Mouse (Mus musculus) adrenal gland, adult (tissue): ENCODE data around the gene Acsf3.
A peak's percentile ranks its signal among the peaks of the same experiment; 100 is the strongest.

Experiments used
- DNase-seq, 2 experiments: peaks; one replicate each; pipeline ENCODE4 v3.0.0; 2022 to 2023; ENCODE audit warnings: low spot score in 1 of 2; ENCODE audit not compliant: inconsistent age in 2 of 2

Gene Acsf3

GRCm38 (mm10) chr8:122775285-122776155, at the start of gene Acsf3:
TSS of gene Acsf3 (plus strand) at chr8:122775486.
- DNase-seq: peak; percentile 48 to 85

DNA sequence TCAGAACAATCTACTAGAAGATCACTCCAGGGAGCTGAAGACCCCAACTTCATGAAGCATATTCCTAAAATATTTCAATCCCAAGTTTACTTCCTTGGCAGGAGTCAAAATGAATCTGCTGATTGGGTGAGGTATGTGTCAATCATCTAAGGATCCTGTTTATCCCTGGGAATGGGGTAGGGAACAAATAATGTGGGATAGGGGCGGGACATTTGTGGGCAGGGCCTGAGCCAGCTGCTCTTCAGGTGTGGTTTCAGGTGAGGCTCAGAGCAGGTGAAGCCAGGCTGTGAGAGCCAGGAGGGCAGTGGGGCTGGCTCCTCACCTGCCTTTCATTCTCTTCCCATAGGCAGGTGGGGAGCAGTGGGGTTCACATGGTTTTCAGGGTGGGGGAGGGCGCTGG, 48.5 kb upstream of the Acsf3 start:
- no peak for DNase-seq

GRCm38 (mm10) chr8:122727412-122727811, 47.9 kb upstream of the Acsf3 start:
- DNase-seq: peak in 1 of 2 experiments; percentile 13

DNA sequence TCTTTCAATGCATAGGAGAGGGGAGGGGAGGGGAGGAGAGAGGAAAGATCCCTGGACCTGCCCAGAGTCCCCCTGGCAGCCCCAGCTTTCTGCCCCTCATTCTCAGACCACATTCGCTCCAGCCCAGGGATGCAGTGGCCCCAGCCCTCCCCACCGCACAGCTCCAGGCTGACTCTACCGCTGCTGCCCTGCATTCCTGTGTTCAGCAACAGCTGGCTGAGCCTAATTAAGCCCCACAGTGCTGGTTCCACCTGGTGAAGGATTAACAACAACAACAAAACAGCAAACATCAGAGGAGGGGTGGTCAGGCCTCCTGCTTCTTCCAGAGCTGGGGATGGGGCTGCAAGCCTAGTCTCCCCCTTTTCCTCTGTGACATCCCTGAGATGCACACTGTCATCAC, 46.7 kb upstream of the Acsf3 start:
- no peak for DNase-seq

GRCm38 (mm10) chr8:122735110-122735509, 40.2 kb upstream of the Acsf3 start:
- DNase-seq: no peak

GRCm38 (mm10) chr8:122735542-122736473, 39.5 kb upstream of the Acsf3 start:
- no peak for DNase-seq

- DNase-seq: no peak
These were observed 38.7 kb upstream of the Acsf3 start for GRCm38 (mm10) chr8:122736623-122737022.

- no peak for DNase-seq
These were observed 38.2 kb upstream of the Acsf3 start for GRCm38 (mm10) chr8:122737071-122737470.

DNA sequence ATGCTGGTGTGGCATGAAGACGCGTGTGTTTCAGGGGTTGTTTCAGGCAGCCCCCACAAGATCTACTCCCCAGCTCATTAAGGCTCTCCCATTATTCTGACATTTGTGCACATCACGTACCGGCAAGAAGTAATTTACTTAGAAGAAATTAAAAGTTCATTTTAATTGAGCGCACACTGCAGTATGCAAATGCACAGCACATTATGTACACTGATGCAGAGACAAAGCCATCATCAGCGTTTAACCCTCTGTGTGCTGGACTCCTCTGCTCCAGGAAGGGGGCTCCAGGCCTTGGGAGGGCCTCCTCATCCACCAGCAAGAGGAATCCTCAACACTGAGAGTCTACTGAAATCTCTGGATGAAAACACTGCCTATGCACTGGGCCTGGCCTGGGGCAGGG, 37.4 kb upstream of the Acsf3 start:
- no peak for DNase-seq

DNA sequence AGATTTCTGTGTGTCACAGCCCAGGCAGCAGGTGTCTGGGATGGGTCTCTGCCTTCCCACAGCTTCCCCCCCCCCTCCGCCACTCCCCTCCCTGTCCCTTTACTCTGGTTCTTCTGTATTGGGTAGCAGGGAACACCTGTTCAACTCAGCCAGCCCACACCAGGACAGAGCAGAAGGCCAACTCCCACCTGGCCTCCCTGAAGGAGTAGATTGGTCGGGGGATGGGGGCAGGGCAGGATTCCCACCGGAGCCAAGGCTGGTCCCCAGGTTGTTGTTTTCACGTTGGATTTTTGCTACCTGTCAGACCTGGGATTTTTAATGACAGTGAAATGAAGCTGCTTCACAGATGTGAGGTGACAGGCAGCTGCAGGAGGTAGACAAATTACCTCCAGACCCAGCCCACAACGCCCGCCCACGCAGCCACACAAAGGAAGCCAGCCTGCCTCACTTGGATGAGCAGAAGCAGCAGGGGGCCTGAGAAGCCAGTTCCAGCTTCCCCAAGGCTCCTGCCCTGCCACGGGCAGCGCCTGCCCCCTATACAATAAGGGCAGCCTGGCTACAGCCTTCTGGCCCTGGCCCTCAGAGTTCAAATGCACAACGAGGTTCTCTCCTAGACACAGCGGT, 36.1 kb upstream of the Acsf3 start:
- DNase-seq: no peak

DNA sequence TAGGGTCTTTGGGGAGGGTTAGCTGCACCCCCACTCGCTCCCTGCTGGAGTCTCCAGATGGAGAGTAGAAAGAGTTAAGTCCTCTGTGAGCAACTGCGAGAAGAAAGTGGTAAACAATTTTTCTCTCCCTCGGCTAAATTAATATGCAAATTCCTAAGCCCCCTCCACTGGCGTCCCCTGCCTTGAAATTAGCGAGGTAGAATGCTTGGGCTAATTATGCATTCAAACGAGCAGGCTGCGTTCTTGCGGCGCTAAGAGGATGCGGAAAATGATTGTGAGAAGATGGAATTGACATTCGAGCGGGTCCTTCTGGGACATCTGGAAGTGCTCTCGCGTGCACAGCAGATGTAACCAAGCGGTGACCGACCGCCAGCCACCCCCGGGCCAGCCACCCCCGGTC, 32.8 kb upstream of the Acsf3 start:
- DNase-seq: no peak

DNA sequence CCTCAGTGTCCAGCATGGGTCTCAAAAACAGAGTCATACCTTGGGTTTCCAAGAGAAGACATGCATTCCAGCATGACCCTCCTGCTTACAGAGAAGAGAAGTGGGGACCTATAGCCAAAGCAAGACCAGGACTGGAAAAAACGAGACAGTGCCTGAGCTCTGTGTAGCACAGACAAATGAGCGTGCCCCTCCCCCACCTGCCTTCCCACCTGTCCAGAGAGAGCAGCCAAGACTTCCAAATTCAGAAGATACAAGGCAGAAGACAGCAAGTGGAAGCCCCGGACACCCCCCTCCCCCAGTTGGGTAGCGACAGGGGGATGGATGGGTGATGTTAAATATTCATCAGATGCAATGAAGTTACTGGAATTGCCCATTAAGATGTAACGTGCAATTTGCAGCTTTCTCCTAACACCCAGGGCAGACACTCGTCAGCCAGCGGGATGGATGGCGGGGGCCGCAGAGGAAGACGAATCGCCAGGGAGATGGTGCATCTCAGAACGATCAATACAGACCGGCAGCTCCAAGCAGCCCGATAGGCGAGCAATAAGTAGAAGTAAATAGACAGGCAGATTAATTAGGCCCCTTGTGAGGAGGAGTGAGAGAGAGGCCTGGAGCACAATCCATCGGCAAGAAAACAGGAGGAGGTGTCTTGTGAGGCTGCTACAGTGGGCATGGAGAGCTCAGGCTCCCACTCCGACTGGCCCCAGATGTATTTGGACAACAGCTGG, 30.1 kb upstream of the Acsf3 start:
- no peak for DNase-seq

- DNase-seq: no peak
These were observed 29.5 kb upstream of the Acsf3 start for GRCm38 (mm10) chr8:122745750-122746275.

DNA sequence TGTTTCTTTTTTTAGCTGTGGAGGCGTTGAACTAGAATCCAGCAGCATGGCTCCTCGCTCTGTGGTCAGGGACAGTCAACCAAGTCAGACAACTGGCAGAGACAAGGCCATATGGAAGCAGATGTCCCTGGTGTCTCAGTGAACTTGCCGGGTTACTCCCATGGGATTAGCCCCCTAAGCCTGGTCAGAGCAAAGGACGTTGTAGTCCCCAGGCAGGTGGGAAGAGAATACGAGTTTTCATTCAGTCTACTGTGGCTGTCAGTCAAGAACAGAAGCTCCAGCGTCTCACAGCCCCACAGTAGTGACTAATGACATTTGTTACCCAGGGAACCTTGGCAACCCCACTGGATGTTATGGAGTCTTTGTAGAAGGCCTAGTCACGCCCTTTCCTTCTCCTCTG, 28.8 kb upstream of the Acsf3 start:
- no peak for DNase-seq

- DNase-seq: no peak
These were observed 27.5 kb upstream of the Acsf3 start for GRCm38 (mm10) chr8:122747825-122748224.

DNA sequence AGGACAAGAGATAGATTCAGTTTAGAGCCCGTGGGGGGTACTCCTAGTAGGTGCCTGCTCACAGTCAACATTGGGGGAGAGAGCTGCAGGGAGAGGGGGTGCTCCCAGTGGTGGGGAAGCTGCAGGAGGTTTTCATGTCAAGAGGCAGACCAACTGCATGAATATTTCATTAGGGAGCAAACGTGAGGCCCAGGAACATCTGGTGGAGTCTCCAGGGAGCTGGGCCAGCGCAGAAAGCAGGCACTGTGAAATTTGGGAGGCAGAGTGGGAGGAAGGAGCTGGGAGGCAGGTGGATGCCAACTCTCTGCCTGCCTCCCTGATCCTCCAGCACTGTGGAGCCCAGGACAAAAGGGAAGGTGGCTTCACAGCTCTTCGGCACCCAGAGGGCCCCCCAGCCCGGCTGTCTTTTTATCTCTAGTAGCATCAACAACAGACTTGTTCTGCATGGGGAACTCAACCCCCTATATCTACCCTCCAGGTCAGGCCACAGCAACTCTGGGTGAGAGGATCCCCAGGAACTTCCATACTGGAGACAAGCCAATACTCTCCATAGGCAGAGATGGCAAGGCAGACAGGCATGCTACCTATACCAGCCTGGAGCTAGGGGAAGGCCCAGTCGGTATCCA, 25.8 kb upstream of the Acsf3 start:
- no peak for DNase-seq

DNA sequence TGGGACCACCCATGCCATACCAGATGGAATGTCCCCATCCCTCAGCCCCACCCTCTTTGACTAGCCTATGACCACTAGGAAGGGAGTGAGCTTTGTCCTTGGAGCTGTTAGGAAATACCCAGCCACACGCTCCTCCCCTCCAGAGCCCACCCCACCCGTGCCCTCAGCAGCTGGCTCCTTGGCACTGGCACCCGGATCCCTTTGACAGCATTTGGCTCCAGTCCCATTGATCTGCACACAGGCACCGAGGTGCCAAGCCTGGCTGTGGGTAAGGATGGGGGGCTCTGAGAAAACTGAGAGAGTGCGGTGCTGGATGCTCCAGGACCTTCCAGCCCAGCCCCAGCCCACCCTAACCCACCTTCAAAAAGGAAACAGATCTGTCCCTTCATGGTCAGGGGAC, 23.9 kb upstream of the Acsf3 start:
- no peak for DNase-seq

DNA sequence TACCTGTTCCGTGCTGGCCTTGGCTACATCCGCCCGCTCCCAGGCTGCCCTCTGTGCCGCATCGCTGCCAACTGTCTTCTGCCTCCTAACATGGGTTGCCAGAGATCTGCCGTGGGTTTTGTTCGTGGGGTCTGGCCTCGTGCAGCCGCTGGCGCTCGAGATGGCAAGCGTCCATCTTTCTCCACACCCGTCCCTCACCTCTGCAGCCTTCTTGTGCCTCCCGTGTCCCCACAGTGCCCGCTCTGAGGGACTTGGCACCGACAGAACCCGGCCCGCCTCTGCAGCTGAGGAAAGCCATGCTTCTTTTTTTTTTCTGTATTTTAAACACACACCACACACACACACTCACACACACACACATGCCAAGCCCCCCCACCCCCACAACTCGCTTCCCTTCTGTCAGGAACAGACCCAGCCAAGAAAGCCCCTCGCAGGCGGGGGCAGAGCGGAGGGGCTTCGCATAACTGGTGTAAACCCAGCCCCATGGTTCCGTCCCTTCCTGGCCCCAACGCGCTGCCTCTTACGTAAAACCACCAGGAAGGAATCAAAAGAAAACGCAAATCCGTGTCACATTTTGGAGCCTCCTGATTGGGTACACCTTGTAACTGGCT, 23.1 kb upstream of the Acsf3 start:
- DNase-seq: no peak

DNA sequence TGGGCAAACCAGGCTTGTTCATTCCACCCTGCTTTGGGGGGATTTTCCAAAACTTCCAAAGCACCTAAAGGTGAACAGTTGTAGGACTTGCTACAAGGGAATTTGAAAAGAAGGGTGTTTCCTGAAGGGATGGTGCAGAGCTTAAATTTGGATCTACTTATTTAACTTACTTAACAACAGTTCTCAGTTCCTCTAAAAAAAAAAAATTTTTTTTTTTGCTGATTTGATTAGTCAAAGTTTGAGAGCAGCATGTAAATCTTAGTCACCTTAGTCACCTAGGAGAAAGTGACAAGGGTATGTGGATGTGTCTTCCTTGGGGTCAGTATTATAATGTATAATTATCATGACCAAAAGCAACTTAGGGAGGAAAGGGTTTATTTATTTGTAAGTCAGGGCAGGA, 16.7 kb upstream of the Acsf3 start:
- DNase-seq: no peak

DNA sequence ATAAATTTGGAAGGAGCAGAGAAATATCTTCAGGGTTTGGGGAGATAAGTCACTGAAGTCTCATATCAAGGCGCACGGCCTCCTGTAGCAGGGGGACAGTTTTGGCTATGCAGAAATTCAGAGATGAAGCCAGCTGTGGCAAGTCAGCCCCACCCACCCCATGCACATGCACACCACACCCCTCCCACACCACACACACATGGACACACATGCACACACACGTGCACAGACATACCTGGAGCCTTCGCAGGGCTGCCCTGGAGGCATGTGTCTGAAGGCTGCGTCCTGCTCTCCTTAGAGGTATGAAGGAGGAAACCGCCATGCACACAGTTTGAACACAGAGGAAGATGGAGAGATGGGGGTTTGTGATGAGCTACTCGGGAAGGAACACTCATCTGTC, 15.2 kb upstream of the Acsf3 start:
- no peak for DNase-seq
